Mouse (Mus musculus): ENCODE data around the gene Ttc9b. TPM values are rescaled to one million over a fixed set of nuclear protein-coding genes. Genes with fewer than 3 reads are reported as not detected.

The Ttc9b gene
- polyA plus RNA-seq, 1 experiment from 2014 or later = 0.25 TPM

GRCm38 (mm10) chr7:27673064-27673574 is 19.4 kb downstream of the Ttc9b start:
- H3K9me3 ChIP-seq = no peaks in the 10 kb centered on the region
- no peak overlapping the region for H3K27ac ChIP-seq (replicated peaks)
- peaks cover 11% of the 10 kb centered on the region for H3K36me3 ChIP-seq
- H3K4me3 ChIP-seq = peak overlapping the region; percentile 91
- peak overlapping the region; percentile 94 for H3K9ac ChIP-seq
- peaks cover 26% of the 10 kb centered on the region for H3K4me1 ChIP-seq
- H3K4me2 ChIP-seq = peak overlapping the region; percentile 100
- WGBS = 51% methylated on average over 9 of the region's 9 CpGs
- H3K27me3 ChIP-seq (replicated peaks) = no peaks in the 10 kb centered on the region
- ATAC-seq (ENCODE audit: extremely low read depth, insufficient number of reproducible peaks, low FRiP score, low TSS enrichment) = no peak

GRCm38 (mm10) chr7:27673575-27674131 is 19.9 kb downstream of the Ttc9b start:
- peak overlapping the region; percentile 87; the same call in 1 of the 2 replicates for H3K27ac ChIP-seq (replicated peaks)
- peak overlapping the region; percentile 91 for H3K4me3 ChIP-seq
- peaks cover 26% of the 10 kb centered on the region for H3K4me1 ChIP-seq
- no peaks in the 10 kb centered on the region for H3K27me3 ChIP-seq (replicated peaks)
- ATAC-seq (ENCODE audit: extremely low read depth, insufficient number of reproducible peaks, low FRiP score, low TSS enrichment) = no peak
- peaks cover 7% of the 10 kb centered on the region for H3K36me3 ChIP-seq
- H3K9me3 ChIP-seq = no peaks in the 10 kb centered on the region
- H3K4me2 ChIP-seq = peak overlapping the region; percentile 100
- H3K9ac ChIP-seq = peak overlapping the region; percentile 94
- WGBS = 2% methylated on average over 51 of the region's 52 CpGs

GRCm38 (mm10) chr7:27674195-27674521 is 20.4 kb downstream of the Ttc9b start:
- Histone ChIP-seq H3K36me3 (peaks cover 7% of the 10 kb centered on the region), H3K4me1 (peaks cover 26% of the 10 kb centered on the region), H3K4me3 (peak overlapping the region; percentile 91), H3K9me3 (no peaks in the 10 kb centered on the region), H3K4me2 (peak overlapping the region; percentile 100), H3K27ac (replicated peaks) (peak overlapping the region; percentile 87), H3K27me3 (replicated peaks) (no peaks in the 10 kb centered on the region), H3K9ac (peak overlapping the region; percentile 94)
- under 1% methylated on average over 32 of the region's 38 CpGs for WGBS
- no peak; the same call in 1 of the 2 replicates for ATAC-seq (ENCODE audit: extremely low read depth, insufficient number of reproducible peaks, low FRiP score, low TSS enrichment)

GRCm38 (mm10) chr7:27674522-27675221 is 21.0 kb downstream of the Ttc9b start, which contains the start of gene Map3k10:
Map3k10 (minus strand) TSS chr7:27674598.
- Histone ChIP-seq H3K9ac (peak within 1 kb of the TSS; percentile 94), H3K4me1 (peaks cover 26% of the 10 kb centered on the region), H3K27me3 (replicated peaks) (no peaks in the 10 kb centered on the region), H3K4me2 (peak within 1 kb of the TSS; percentile 100), H3K36me3 (peaks cover 7% of the 10 kb centered on the region), H3K4me3 (peak within 1 kb of the TSS; percentile 91), H3K27ac (replicated peaks) (peak within 1 kb of the TSS; percentile 87), H3K9me3 (no peaks in the 10 kb centered on the region)
- ATAC-seq (ENCODE audit: extremely low read depth, insufficient number of reproducible peaks, low FRiP score, low TSS enrichment) = peak; percentile 95
- under 1% methylated on average over 31 of the region's 31 CpGs for WGBS

GRCm38 (mm10) chr7:27675222-27675612 is 21.5 kb downstream of the Ttc9b start:
- Histone ChIP-seq H3K4me2 (peak overlapping the region; percentile 100), H3K9me3 (no peaks in the 10 kb centered on the region), H3K4me3 (peak overlapping the region; percentile 91), H3K36me3 (peaks cover 2% of the 10 kb centered on the region), H3K9ac (peak overlapping the region; percentile 94; the same call in 1 of the 2 replicates), H3K27ac (replicated peaks) (no peak overlapping the region), H3K27me3 (replicated peaks) (no peaks in the 10 kb centered on the region), H3K4me1 (peaks cover 26% of the 10 kb centered on the region)
- 28% methylated on average over 14 of the region's 14 CpGs for WGBS
- ATAC-seq (ENCODE audit: extremely low read depth, insufficient number of reproducible peaks, low FRiP score, low TSS enrichment) = no peak

- H3K4me1 ChIP-seq = peaks cover 14% of the 10 kb centered on the region
- 24% methylated on average over 2 of the region's 2 CpGs for whole genome bisulfite sequencing
- H3K4me3 ChIP-seq = no peak overlapping the region
- H3K4me2 ChIP-seq = no peak overlapping the region
- no peaks in the 10 kb centered on the region for H3K36me3 ChIP-seq
- no peak for ATAC-seq (ENCODE audit: extremely low read depth, insufficient number of reproducible peaks, low FRiP score, low TSS enrichment)
- no peaks in the 10 kb centered on the region for H3K9me3 ChIP-seq
- H3K9ac ChIP-seq = no peak overlapping the region
- H3K27me3 ChIP-seq (replicated peaks) = peaks cover 22% of the 10 kb centered on the region
- H3K27ac ChIP-seq (replicated peaks) = no peak overlapping the region
Measured at GRCm38 (mm10) chr7:27683218-27683617, 29.5 kb downstream of the Ttc9b start.

GRCm38 (mm10) chr7:27685220-27685619 is 31.5 kb downstream of the Ttc9b start:
- Histone ChIP-seq H3K27me3 (replicated peaks) (peaks cover 22% of the 10 kb centered on the region), H3K9me3 (no peaks in the 10 kb centered on the region), H3K36me3 (no peaks in the 10 kb centered on the region), H3K27ac (replicated peaks) (no peak overlapping the region), H3K4me1 (peaks cover 25% of the 10 kb centered on the region), H3K4me2 (peak overlapping the region; percentile 40), H3K4me3 (0 out of 2 replicates have a peak overlapping the region, but pooled peaks have one; percentile 8), H3K9ac (no peak overlapping the region)
- WGBS = 31% methylated on average over 5 of the region's 5 CpGs
- ATAC-seq (ENCODE audit: extremely low read depth, insufficient number of reproducible peaks, low FRiP score, low TSS enrichment) = no peak

GRCm38 (mm10) chr7:27685681-27686080 is 32.0 kb downstream of the Ttc9b start:
- H3K4me1 ChIP-seq = peaks cover 25% of the 10 kb centered on the region
- no peak overlapping the region for H3K9ac ChIP-seq
- peaks cover 22% of the 10 kb centered on the region for H3K27me3 ChIP-seq (replicated peaks)
- H3K4me3 ChIP-seq = no peak overlapping the region
- H3K36me3 ChIP-seq = no peaks in the 10 kb centered on the region
- no peaks in the 10 kb centered on the region for H3K9me3 ChIP-seq
- 1% methylated on average over 6 of the region's 6 CpGs for WGBS
- no peak for ATAC-seq (ENCODE audit: extremely low read depth, insufficient number of reproducible peaks, low FRiP score, low TSS enrichment)
- H3K4me2 ChIP-seq = peak overlapping the region; percentile 40
- H3K27ac ChIP-seq (replicated peaks) = no peak overlapping the region

GRCm38 (mm10) chr7:27687043-27687442 is 33.3 kb downstream of the Ttc9b start:
- Histone ChIP-seq H3K9ac (no peak overlapping the region), H3K9me3 (no peaks in the 10 kb centered on the region), H3K27ac (replicated peaks) (no peak overlapping the region), H3K4me1 (peaks cover 25% of the 10 kb centered on the region), H3K4me2 (no peak overlapping the region), H3K27me3 (replicated peaks) (peaks cover 16% of the 10 kb centered on the region), H3K4me3 (no peak overlapping the region), H3K36me3 (no peaks in the 10 kb centered on the region)
- no peak for ATAC-seq (ENCODE audit: extremely low read depth, insufficient number of reproducible peaks, low FRiP score, low TSS enrichment)
- 76% methylated on average over 1 of the region's 1 CpGs for WGBS

GRCm38 (mm10) chr7:27687836-27688235 is 34.1 kb downstream of the Ttc9b start:
- Histone ChIP-seq H3K4me1 (peaks cover 25% of the 10 kb centered on the region), H3K27me3 (replicated peaks) (peaks cover 16% of the 10 kb centered on the region), H3K36me3 (no peaks in the 10 kb centered on the region), H3K9ac (no peak overlapping the region), H3K27ac (replicated peaks) (no peak overlapping the region), H3K4me2 (peak overlapping the region; percentile 86), H3K4me3 (peak overlapping the region; percentile 61), H3K9me3 (no peaks in the 10 kb centered on the region)
- ATAC-seq (ENCODE audit: extremely low read depth, insufficient number of reproducible peaks, low FRiP score, low TSS enrichment) = no peak
- WGBS = 62% methylated on average over 3 of the region's 3 CpGs

GRCm38 (mm10) chr7:27688246-27688788 is 34.6 kb downstream of the Ttc9b start:
- WGBS = 37% methylated on average over 14 of the region's 14 CpGs
- H3K4me3 ChIP-seq = peak overlapping the region; percentile 61
- H3K4me1 ChIP-seq = peaks cover 23% of the 10 kb centered on the region
- peak overlapping the region; percentile 67; the same call in 1 of the 2 replicates for H3K27ac ChIP-seq (replicated peaks)
- ATAC-seq (ENCODE audit: extremely low read depth, insufficient number of reproducible peaks, low FRiP score, low TSS enrichment) = no peak
- no peaks in the 10 kb centered on the region for H3K36me3 ChIP-seq
- peak overlapping the region; percentile 87 for H3K9ac ChIP-seq
- H3K27me3 ChIP-seq (replicated peaks) = peaks cover 16% of the 10 kb centered on the region
- no peaks in the 10 kb centered on the region for H3K9me3 ChIP-seq
- H3K4me2 ChIP-seq = peak overlapping the region; percentile 86

Data from heart, embryonic 13.5 days (tissue).